Mouse (Mus musculus): Measurements from ENCODE around the gene Bbx. TPM values are rescaled to one million over a fixed set of nuclear protein-coding genes. Genes with fewer than 3 reads are reported as not detected.

Bbx gene
- polyA plus RNA-seq, 1 experiment, result 116 TPM

- Histone ChIP-seq H3K4me1 (ENCODE audit: control insufficient read depth, insufficient read depth, low read length) (no peaks in the 10 kb centered on the region), H3K4me3 (ENCODE audit: low read depth, low read length) (peak overlapping the region; percentile 47; the same call in 1 of the 2 replicates), H3K36me3 (ENCODE audit: control insufficient read depth, insufficient read depth, low read length, poor library complexity, severe bottlenecking) (no peaks in the 10 kb centered on the region), H3K27me3 (ENCODE audit: control insufficient read depth, insufficient read depth, low read length, poor library complexity, severe bottlenecking) (no peaks in the 10 kb centered on the region), H3K9ac (ENCODE audit: low read depth, poor library complexity, severe bottlenecking) (peak overlapping the region; percentile 21), H3K27ac (ENCODE audit: insufficient read depth, low read length) (peak overlapping the region; percentile 22; the same call in 1 of the 2 replicates), H3K9me3 (replicated peaks; ENCODE audit: control insufficient read depth, insufficient read depth, low read length, poor library complexity, severe bottlenecking) (no peaks in the 10 kb centered on the region)
- TF ChIP-seq EP300 (IDR thresholded peaks at IDR 0.05; ENCODE audit: insufficient read depth, low read depth, low read length), result no peak
- TF ChIP-seq POLR2A (IDR thresholded peaks at IDR 0.05; ENCODE audit: insufficient read depth, low read length), result no peak
- no peak for TF ChIP-seq CTCF (IDR thresholded peaks at IDR 0.05; ENCODE audit: low read depth, low read length)
Observed at GRCm38 (mm10) chr16:50364189-50365059, 67.8 kb downstream of the Bbx start.

GRCm38 (mm10) chr16:50363443-50364188, 68.6 kb downstream of the Bbx start:
- Histone ChIP-seq H3K27ac (ENCODE audit: insufficient read depth, low read length) (peak overlapping the region; percentile 22; the same call in 1 of the 2 replicates), H3K4me1 (ENCODE audit: control insufficient read depth, insufficient read depth, low read length) (no peaks in the 10 kb centered on the region), H3K4me3 (ENCODE audit: low read depth, low read length) (no peak overlapping the region), H3K36me3 (ENCODE audit: control insufficient read depth, insufficient read depth, low read length, poor library complexity, severe bottlenecking) (no peaks in the 10 kb centered on the region), H3K27me3 (ENCODE audit: control insufficient read depth, insufficient read depth, low read length, poor library complexity, severe bottlenecking) (no peaks in the 10 kb centered on the region), H3K9me3 (replicated peaks; ENCODE audit: control insufficient read depth, insufficient read depth, low read length, poor library complexity, severe bottlenecking) (no peaks in the 10 kb centered on the region), H3K9ac (ENCODE audit: low read depth, poor library complexity, severe bottlenecking) (peak overlapping the region; percentile 21)
- no peak for TF ChIP-seq CTCF (IDR thresholded peaks at IDR 0.05; ENCODE audit: low read depth, low read length)
- no peak for TF ChIP-seq POLR2A (IDR thresholded peaks at IDR 0.05; ENCODE audit: insufficient read depth, low read length)
- no peak for TF ChIP-seq EP300 (IDR thresholded peaks at IDR 0.05; ENCODE audit: insufficient read depth, low read depth, low read length)

GRCm38 (mm10) chr16:50360631-50361030, 71.6 kb downstream of the Bbx start:
- H3K9me3 ChIP-seq (replicated peaks; ENCODE audit: control insufficient read depth, insufficient read depth, low read length, poor library complexity, severe bottlenecking), result no peaks in the 10 kb centered on the region

GRCm38 (mm10) chr16:50329684-50330083, 102.5 kb downstream of the Bbx start:
- Histone ChIP-seq H3K36me3 (ENCODE audit: control insufficient read depth, insufficient read depth, low read length, poor library complexity, severe bottlenecking) (peaks cover 3% of the 10 kb centered on the region; the same call in 1 of the 2 replicates), H3K9me3 (replicated peaks; ENCODE audit: control insufficient read depth, insufficient read depth, low read length, poor library complexity, severe bottlenecking) (no peaks in the 10 kb centered on the region), H3K9ac (ENCODE audit: low read depth, poor library complexity, severe bottlenecking) (no peak overlapping the region), H3K4me1 (ENCODE audit: control insufficient read depth, insufficient read depth, low read length) (no peaks in the 10 kb centered on the region), H3K27ac (ENCODE audit: insufficient read depth, low read length) (no peak overlapping the region), H3K27me3 (ENCODE audit: control insufficient read depth, insufficient read depth, low read length, poor library complexity, severe bottlenecking) (no peaks in the 10 kb centered on the region), H3K4me3 (ENCODE audit: low read depth, low read length) (no peak overlapping the region)
- no peak for TF ChIP-seq CTCF (IDR thresholded peaks at IDR 0.05; ENCODE audit: low read depth, low read length)
- TF ChIP-seq POLR2A (IDR thresholded peaks at IDR 0.05; ENCODE audit: insufficient read depth, low read length), result no peak
- TF ChIP-seq EP300 (IDR thresholded peaks at IDR 0.05; ENCODE audit: insufficient read depth, low read depth, low read length), result no peak

More at GRCm38 (mm10) chr16:50360631-50361030, 71.6 kb downstream of the Bbx start:
- no peaks in the 10 kb centered on the region for H3K4me1 ChIP-seq (ENCODE audit: control insufficient read depth, insufficient read depth, low read length)
- H3K27me3 ChIP-seq (ENCODE audit: control insufficient read depth, insufficient read depth, low read length, poor library complexity, severe bottlenecking), result no peaks in the 10 kb centered on the region
- no peaks in the 10 kb centered on the region for H3K36me3 ChIP-seq (ENCODE audit: control insufficient read depth, insufficient read depth, low read length, poor library complexity, severe bottlenecking)
- H3K27ac ChIP-seq (ENCODE audit: insufficient read depth, low read length), result no peak overlapping the region
- no peak overlapping the region for H3K4me3 ChIP-seq (ENCODE audit: low read depth, low read length)
- H3K9ac ChIP-seq (ENCODE audit: low read depth, poor library complexity, severe bottlenecking), result no peak overlapping the region
- TF ChIP-seq POLR2A (IDR thresholded peaks at IDR 0.05; ENCODE audit: insufficient read depth, low read length) (no peak), EP300 (IDR thresholded peaks at IDR 0.05; ENCODE audit: insufficient read depth, low read depth, low read length) (no peak), CTCF (IDR thresholded peaks at IDR 0.05; ENCODE audit: low read depth, low read length) (no peak)

GRCm38 (mm10) chr16:50324746-50325145, 107.4 kb downstream of the Bbx start:
- H3K4me1 ChIP-seq (ENCODE audit: control insufficient read depth, insufficient read depth, low read length), result peaks cover 1% of the 10 kb centered on the region
- no peak overlapping the region for H3K4me3 ChIP-seq (ENCODE audit: low read depth, low read length)
- no peaks in the 10 kb centered on the region for H3K27me3 ChIP-seq (ENCODE audit: control insufficient read depth, insufficient read depth, low read length, poor library complexity, severe bottlenecking)
- TF ChIP-seq EP300 (IDR thresholded peaks at IDR 0.05; ENCODE audit: insufficient read depth, low read depth, low read length) (no peak), POLR2A (IDR thresholded peaks at IDR 0.05; ENCODE audit: insufficient read depth, low read length) (no peak), CTCF (IDR thresholded peaks at IDR 0.05; ENCODE audit: low read depth, low read length) (no peak)
- no peaks in the 10 kb centered on the region for H3K9me3 ChIP-seq (replicated peaks; ENCODE audit: control insufficient read depth, insufficient read depth, low read length, poor library complexity, severe bottlenecking)
- H3K27ac ChIP-seq (ENCODE audit: insufficient read depth, low read length), result no peak overlapping the region
- H3K9ac ChIP-seq (ENCODE audit: low read depth, poor library complexity, severe bottlenecking), result no peak overlapping the region
- H3K36me3 ChIP-seq (ENCODE audit: control insufficient read depth, insufficient read depth, low read length, poor library complexity, severe bottlenecking), result no peaks in the 10 kb centered on the region

Measured in ES-Bruce4 (cell line).